In genomic region chr6:85863840-85864239, GRCm38 (mm10) we compare ENCODE assay signal across 29 mouse cellular contexts. TPM values are rescaled to one million over a fixed set of nuclear protein-coding genes. Genes with fewer than 3 reads are reported as not detected.
DNase-seq lines count a peak whose midpoint lies in the region; ATAC-seq and TF ChIP-seq lines count a peak whose summit lies in the region.
"Had no signal": no experiment of that assay in that cellular context is flagged by ENCODE, and none has a peak within 500 bp of the region (broad histone marks: within the 10 kb centered on the region; RNA-seq: fewer than 3 reads in every experiment).

No protein-coding gene starts in this region.

- H3K9ac ChIP-seq in neural tube, embryonic 15.5 days (replicated peaks): no peak overlapping the region
- H3K9ac ChIP-seq: embryonic facial prominence, embryonic 13.5 days; embryonic facial prominence, embryonic 15.5 days; forebrain, embryonic 12.5 days had no signal

- peak overlapping the region; percentile 49; the same call in 1 of the 2 replicates for H3K27ac ChIP-seq in layer of hippocampus, adult 2 months
- H3K27ac ChIP-seq in neural tube, embryonic 15.5 days (replicated peaks): no peak overlapping the region
- H3K27ac ChIP-seq: embryonic facial prominence, embryonic 13.5 days; embryonic facial prominence, embryonic 15.5 days; forebrain, embryonic 10.5 days; forebrain, embryonic 12.5 days had no signal

- ATAC-seq in neural tube, embryonic 15.5 days (ENCODE audit: low FRiP score): no peak
- ATAC-seq: activated CD4-positive, CD25-positive, alpha-beta regulatory T cell, adult 4 months; forebrain, embryonic 14.5 days; forebrain, embryonic 16.5 days; Patski had no signal

- no peaks in the 10 kb centered on the region for H3K36me3 ChIP-seq in neural tube, embryonic 15.5 days
- H3K36me3 ChIP-seq: embryonic facial prominence, embryonic 13.5 days; embryonic facial prominence, embryonic 15.5 days; forebrain, embryonic 10.5 days; forebrain, embryonic 12.5 days had no signal

- TF ChIP-seq CTCF in layer of hippocampus, adult 2 months (conservative IDR thresholded peaks at IDR 0.05): no peak

- 89% methylated on average over 2 of the region's 2 CpGs for WGBS in neural tube, embryonic 15.5 days

- H3K9me3 ChIP-seq in neural tube, embryonic 15.5 days (replicated peaks): no peaks in the 10 kb centered on the region
- H3K9me3 ChIP-seq: embryonic facial prominence, embryonic 13.5 days; embryonic facial prominence, embryonic 15.5 days; forebrain, embryonic 10.5 days; forebrain, embryonic 12.5 days had no signal

- no peaks in the 10 kb centered on the region for H3K27me3 ChIP-seq in neural tube, embryonic 15.5 days (replicated peaks)
- H3K27me3 ChIP-seq: embryonic facial prominence, embryonic 13.5 days; embryonic facial prominence, embryonic 15.5 days; forebrain, embryonic 12.5 days had no signal

- H3K4me1 ChIP-seq in neural tube, embryonic 15.5 days: 0 out of 2 replicates have a peak, but pooled peaks cover 4% of the 10 kb centered on the region
- H3K4me1 ChIP-seq: embryonic facial prominence, embryonic 13.5 days; embryonic facial prominence, embryonic 15.5 days; forebrain, embryonic 10.5 days; forebrain, embryonic 12.5 days had no signal

- no peak overlapping the region for H3K4me2 ChIP-seq in neural tube, embryonic 15.5 days
- H3K4me2 ChIP-seq: embryonic facial prominence, embryonic 13.5 days; embryonic facial prominence, embryonic 15.5 days; forebrain, embryonic 12.5 days had no signal

- no peak overlapping the region for H3K4me3 ChIP-seq in layer of hippocampus, adult 2 months
- no peak overlapping the region for H3K4me3 ChIP-seq in neural tube, embryonic 15.5 days (replicated peaks)
- H3K4me3 ChIP-seq: embryonic facial prominence, embryonic 13.5 days; embryonic facial prominence, embryonic 15.5 days; erythroblast, embryonic 14.5 days; forebrain, embryonic 10.5 days; forebrain, embryonic 12.5 days had no signal

- DNase-seq in layer of hippocampus, adult 2 months (ENCODE audit: low spot score in 2 of 2): no peak
- no peak for DNase-seq in layer of hippocampus, adult 11-12 months (ENCODE audit: low spot score)
- DNase-seq in neural tube, embryonic 10.5 days (ENCODE audit: extremely low spot score, low spot score): peak; percentile 1
- peak; percentile 58 for DNase-seq in Muller cell, postnatal 12 days (ENCODE audit: inconsistent ontology term)
- peak; percentile 18 for DNase-seq in testis, postnatal 10 days (ENCODE audit: low spot score)
- no peak for DNase-seq in urinary bladder, postnatal 36 days (ENCODE audit: low spot score in 2 of 2)
- DNase-seq: adrenal gland, adult 8-10 months; adrenal gland, postnatal 14 days; adrenal gland, postnatal 36 days; cerebellum, adult 11-12 months; cerebellum, adult 2 months; cerebellum, adult 9-10 months; cerebellum, postnatal 10 days; cerebellum, postnatal 25 days; embryo, embryonic 11 days had no signal

RNA-seq across cellular contexts. Expression of gene Nat8f2, which starts 5.1 kb away (rescaled TPM):
- total RNA-seq in layer of hippocampus, adult 2 months (2021): 1 to 10 TPM; 2.6 to 3.0 TPM
- 0.05 TPM in 1 of 2 replicates, not detected in the other for polyA plus RNA-seq in neural tube, embryonic 15.5 days (2015; fragmentation: Nextera tagmentation; extraction: Ambion mirVana)
- polyA plus RNA-seq: activated CD4-positive, CD25-positive, alpha-beta regulatory T cell, adult 4 months; C2C12; embryonic facial prominence, embryonic 11.5 days; embryonic facial prominence, embryonic 13.5 days; erythroblast, embryonic 14.5 days; forebrain, embryonic 10.5 days; forebrain, embryonic 12.5 days; forebrain, embryonic 14.5 days; forebrain, embryonic 16.5 days had no signal

RNA-seq across cellular contexts. Expression of gene Nat8, which starts 32.0 kb away (rescaled TPM):
- 1 to 10 TPM; 4.6 TPM for total RNA-seq in layer of hippocampus, adult 2 months (2021)
- polyA plus RNA-seq in neural tube, embryonic 15.5 days (2015; fragmentation: Nextera tagmentation; extraction: Ambion mirVana): 0.32 TPM in 1 of 2 replicates, not detected in the other
- total RNA-seq: ES-E14, MEL had no signal
- polyA plus RNA-seq: activated CD4-positive, CD25-positive, alpha-beta regulatory T cell, adult 4 months; C2C12; embryonic facial prominence, embryonic 11.5 days; embryonic facial prominence, embryonic 13.5 days; embryonic facial prominence, embryonic 15.5 days; erythroblast, embryonic 14.5 days; forebrain, embryonic 10.5 days; forebrain, embryonic 12.5 days; forebrain, embryonic 14.5 days; forebrain, embryonic 16.5 days had no signal

RNA-seq across cellular contexts. Expression of gene Nat8f4, which starts 40.8 kb away (rescaled TPM):
- 1 to 10 TPM; 7.7 to 7.9 TPM for total RNA-seq in layer of hippocampus, adult 2 months (2021)
- 4.5 and 4.8 TPM in 2 replicates for polyA plus RNA-seq in neural tube, embryonic 15.5 days (2015; fragmentation: Nextera tagmentation; extraction: Ambion mirVana)
- polyA plus RNA-seq: erythroblast, embryonic 14.5 days had no signal

RNA-seq across cellular contexts. Expression of gene Nat8f5, which starts 43.1 kb away (rescaled TPM):
- 1 to 10 TPM; 5.6 to 6.8 TPM for total RNA-seq in layer of hippocampus, adult 2 months (2021)
- 0.20 TPM in 1 of 2 replicates, not detected in the other for polyA plus RNA-seq in neural tube, embryonic 15.5 days (2015; fragmentation: Nextera tagmentation; extraction: Ambion mirVana)
- total RNA-seq: ES-E14, MEL had no signal
- polyA plus RNA-seq: activated CD4-positive, CD25-positive, alpha-beta regulatory T cell, adult 4 months; C2C12; embryonic facial prominence, embryonic 11.5 days; embryonic facial prominence, embryonic 13.5 days; embryonic facial prominence, embryonic 15.5 days; erythroblast, embryonic 14.5 days; forebrain, embryonic 10.5 days; forebrain, embryonic 12.5 days; forebrain, embryonic 14.5 days; forebrain, embryonic 16.5 days; Patski had no signal

RNA-seq across cellular contexts. Expression of gene Nat8f6, which starts 43.1 kb away (rescaled TPM):
- 1 to 10 TPM in 1 of 2 experiments, under 1 TPM in 1; 0.88 to 1.7 TPM for total RNA-seq in layer of hippocampus, adult 2 months (2021)
- not detected in 2 replicates for polyA plus RNA-seq in neural tube, embryonic 15.5 days (2015; fragmentation: Nextera tagmentation; extraction: Ambion mirVana)
- total RNA-seq: ES-E14, MEL had no signal
- polyA plus RNA-seq: activated CD4-positive, CD25-positive, alpha-beta regulatory T cell, adult 4 months; C2C12; embryonic facial prominence, embryonic 11.5 days; embryonic facial prominence, embryonic 13.5 days; embryonic facial prominence, embryonic 15.5 days; erythroblast, embryonic 14.5 days; forebrain, embryonic 10.5 days; forebrain, embryonic 12.5 days; forebrain, embryonic 14.5 days; forebrain, embryonic 16.5 days had no signal

Comparison
In these comparisons a context has a peak if more than half of its experiments do, and no peak if none do; other contexts are left out.
1. DNase-seq: peak in neural tube, embryonic 10.5 days (single experiment), Muller cell, postnatal 12 days (single experiment) and testis, postnatal 10 days (single experiment); none in layer of hippocampus, adult 2 months (0 of 2), layer of hippocampus, adult 11-12 months (single experiment) and urinary bladder, postnatal 36 days (0 of 2).